Mouse (Mus musculus) cerebellum, adult 18-20 months (tissue): ENCODE measurements around the gene Scgb1b15.
"Not testable (repeated sequence)": the region's sequence is repeated elsewhere in the genome, so short reads cannot be mapped to it uniquely, and the experiment has no call there.

ENCODE experiments used
- DNase-seq, 2 experiments: peaks; one replicate each; pipeline ENCODE4 v3.0.0; 2021

Scgb1b15 gene

GRCm38 (mm10) chr7:32836254-32836653, at the start of gene Scgb1b15:
Scgb1b15 (plus strand) TSS chr7:32836554.
- DNase-seq = not testable (repeated sequence)

GRCm38 (mm10) chr7:32829562-32829961, 6.8 kb upstream of the Scgb1b15 start, which contains the start of gene Scgb2b15:
Scgb2b15 (minus strand) TSS chr7:32829662.
- not testable (repeated sequence) for DNase-seq
